Mouse (Mus musculus) large intestine, adult 2 months (tissue): ENCODE measurements around the gene Cfap97d1. TPM values are rescaled to one million over a fixed set of nuclear protein-coding genes. Genes with fewer than 3 reads are reported as not detected.
A peak's percentile ranks its signal among the peaks of the same experiment; 100 is the strongest.

Source experiments
- DNase-seq: peaks from one replicate; pipeline ENCODE4 v3.0.0-alpha.2; 2012; ENCODE audit warnings: low read depth, low spot score
- WGBS: fragments of 180-500 bp; shearing (Covaris S2); methylation state at CpG from one replicate; pipeline ENCODE4 v1.1.7; 2018; 5-methylcytosine and 5-hydroxymethylcytosine counted together
- polyA plus RNA-seq: library from polyadenylated mRNA; depleted of rRNA; stranded (reverse); fragments of >200 nt; gene quantifications from 2 replicates; pipeline ENCODE4 v1.2.3, GENCODE M21; 2012; rRNA removed

The Cfap97d1 gene
- not detected in 2 replicates for polyA plus RNA-seq

DNA sequence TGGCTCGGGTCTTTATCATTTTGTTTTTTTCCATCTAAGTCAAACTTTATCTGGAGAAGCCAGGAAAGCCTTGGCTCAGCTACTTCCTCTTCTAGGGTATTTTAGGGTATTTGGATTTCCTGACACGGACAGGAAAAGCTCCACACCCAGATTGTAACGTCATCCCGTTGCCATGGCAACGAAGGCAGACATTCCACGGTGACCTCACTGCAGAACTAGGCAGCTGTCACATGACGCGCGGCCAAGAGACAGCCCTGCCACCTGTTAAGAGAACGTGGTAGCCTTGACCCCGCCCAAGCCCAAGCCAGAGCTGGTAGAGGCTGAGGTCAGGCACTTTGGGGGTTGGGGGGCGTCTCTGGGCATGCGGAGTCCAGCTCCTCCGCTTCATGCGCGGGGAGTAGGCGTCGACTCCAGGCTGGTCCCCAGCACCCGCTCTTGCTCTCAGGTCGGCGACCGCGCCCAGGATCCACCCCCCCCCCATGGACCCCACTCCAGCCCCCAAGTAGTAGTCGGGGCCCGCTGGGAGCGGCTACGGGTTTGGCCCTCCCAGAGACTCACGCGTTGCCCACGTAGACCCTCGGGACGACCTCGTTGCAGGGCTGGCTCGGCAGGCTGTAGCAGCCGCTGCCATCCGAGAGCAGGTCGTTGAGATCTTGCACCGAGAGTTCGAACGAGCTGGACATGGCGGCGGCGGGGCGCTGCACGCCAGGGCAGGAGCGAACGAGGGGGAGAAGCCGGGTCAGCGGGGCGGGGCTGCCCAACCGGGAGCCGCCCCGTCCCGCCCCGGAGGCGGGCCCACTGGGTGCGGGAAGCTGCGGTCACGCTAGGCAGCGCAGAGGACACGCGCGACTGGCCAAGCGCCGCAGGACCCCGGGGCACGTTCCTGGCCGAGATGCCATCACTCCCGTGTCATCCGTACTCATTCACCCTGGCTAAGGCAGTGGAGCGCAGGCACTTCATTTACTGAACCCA, at the start of gene Cfap97d1:
Cfap97d1 (plus strand) TSS at position 226 of the 972 bp plus-strand sequence.
- under 1% methylated on average over 71 of the region's 71 CpGs for WGBS
- DNase-seq = peak; percentile 90

DNA sequence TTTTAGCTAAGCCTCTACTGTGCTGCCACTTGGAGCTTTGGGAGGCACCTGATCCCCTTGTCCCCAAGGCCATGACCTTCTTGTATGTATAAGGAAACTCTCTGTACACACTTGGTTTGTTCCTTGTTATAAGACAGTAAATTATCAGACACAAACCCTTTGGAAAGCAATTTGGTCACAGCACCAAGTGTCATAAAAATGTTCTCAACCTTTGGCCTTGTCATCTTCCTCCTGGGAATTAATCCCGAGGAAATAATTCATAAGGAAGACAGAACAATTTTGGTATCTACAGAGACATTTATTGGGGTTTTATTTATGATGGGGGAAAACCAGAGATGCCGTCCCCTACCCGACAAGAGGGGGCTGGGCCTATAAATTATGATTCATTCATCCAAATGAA, 48.3 kb upstream of the Cfap97d1 start:
- 44% methylated on average over 3 of the region's 3 CpGs for WGBS
- DNase-seq = no peak

- DNase-seq = peak; percentile 14
- 37% methylated on average over 7 of the region's 7 CpGs for WGBS
Measured at GRCm38 (mm10) chr11:101936421-101936820, 47.7 kb upstream of the Cfap97d1 start.

DNA sequence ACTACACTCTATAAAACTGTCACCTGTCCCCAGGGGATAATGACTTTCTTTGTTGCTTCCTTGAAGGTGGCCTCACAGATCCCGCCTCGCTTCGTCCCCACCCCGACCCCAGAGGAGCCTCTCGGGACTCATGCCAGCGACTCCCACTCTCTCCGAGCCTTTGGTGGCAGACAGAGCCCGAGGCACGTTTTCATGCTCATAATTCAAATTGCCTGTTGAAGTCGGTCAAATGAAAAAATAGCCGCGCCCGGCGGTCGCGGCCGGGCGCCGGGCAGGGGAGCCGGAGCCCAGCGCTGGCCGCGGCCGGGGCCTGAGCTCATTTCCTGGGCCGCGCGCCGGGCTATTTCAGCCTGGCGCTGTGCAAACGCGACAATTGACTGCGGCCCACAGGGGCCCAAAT, 47.0 kb upstream of the Cfap97d1 start:
- 2% methylated on average over 32 of the region's 32 CpGs for WGBS
- DNase-seq = no peak

DNA sequence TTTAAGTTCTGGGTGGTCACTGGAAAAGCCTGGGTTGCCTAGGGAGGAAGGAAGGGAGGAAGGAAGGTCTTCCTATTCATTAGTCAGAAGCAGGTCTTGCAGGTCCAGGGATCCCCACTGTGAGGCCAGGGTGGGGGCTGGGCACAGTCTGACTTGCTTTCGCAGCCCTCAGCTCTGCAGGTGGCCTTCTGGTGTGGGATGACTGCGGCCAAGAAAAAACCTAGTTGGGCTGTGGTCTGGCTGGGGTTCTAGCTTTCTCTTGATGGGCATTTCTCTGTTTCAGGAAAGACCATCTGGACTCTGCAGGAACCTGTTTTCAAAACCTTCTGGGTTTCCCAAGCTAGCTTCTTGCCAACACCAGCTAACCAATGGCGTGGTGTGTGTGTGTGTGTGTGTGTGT, 41.0 kb upstream of the Cfap97d1 start:
- no peak for DNase-seq
- WGBS = 61% methylated on average over 3 of the region's 3 CpGs

DNA sequence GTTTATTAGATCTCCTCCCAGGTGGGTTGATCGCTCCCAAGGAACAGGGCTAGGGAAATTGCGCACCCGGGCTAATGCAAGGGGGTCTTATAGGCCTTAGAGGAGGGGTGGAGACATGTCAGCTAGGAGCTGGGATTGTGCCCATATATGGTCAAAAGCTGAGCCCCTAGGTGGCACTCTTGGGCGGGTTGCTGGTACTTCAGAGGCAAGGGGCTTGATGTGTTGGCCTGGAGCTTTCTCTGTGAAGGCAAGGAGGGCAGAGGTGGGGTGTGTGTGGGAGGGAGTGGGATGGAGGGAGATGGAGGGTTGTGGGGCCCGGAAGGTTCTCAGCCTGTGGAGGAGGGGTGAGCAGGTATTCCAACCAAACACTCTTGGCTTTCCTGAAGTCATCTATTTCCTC, 37.6 kb upstream of the Cfap97d1 start:
- no peak for DNase-seq
- WGBS = 45% methylated on average over 5 of the region's 5 CpGs

GRCm38 (mm10) chr11:101950021-101950420, 34.1 kb upstream of the Cfap97d1 start:
- 75% methylated on average over 5 of the region's 5 CpGs for WGBS
- no peak for DNase-seq

GRCm38 (mm10) chr11:101952541-101953341, 31.3 kb upstream of the Cfap97d1 start:
- WGBS = 34% methylated on average over 24 of the region's 24 CpGs
- no peak for DNase-seq

GRCm38 (mm10) chr11:101953441-101953840, 30.6 kb upstream of the Cfap97d1 start:
- no peak for DNase-seq
- 42% methylated on average over 4 of the region's 4 CpGs for WGBS

DNA sequence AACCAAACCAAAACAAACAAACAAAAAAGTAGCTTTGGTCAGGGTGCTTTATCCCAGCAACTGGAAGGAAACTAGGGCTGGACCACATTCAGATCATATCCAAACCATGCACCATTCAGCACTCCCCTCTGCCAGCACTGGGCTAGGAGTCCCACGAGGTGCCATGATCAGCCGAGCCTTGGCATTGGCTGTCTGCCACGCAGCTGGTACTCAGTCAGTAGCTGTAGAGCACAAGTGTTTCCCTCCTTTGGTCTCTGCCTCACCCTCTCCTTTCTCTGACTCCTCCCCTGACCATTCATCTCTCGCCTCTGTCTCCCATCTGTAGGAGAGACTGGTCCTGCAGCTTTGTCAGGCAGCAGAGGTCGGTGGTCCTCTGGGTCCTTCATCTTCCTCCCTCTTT, 26.6 kb upstream of the Cfap97d1 start:
- 38% methylated on average over 5 of the region's 5 CpGs for WGBS
- DNase-seq = no peak

DNA sequence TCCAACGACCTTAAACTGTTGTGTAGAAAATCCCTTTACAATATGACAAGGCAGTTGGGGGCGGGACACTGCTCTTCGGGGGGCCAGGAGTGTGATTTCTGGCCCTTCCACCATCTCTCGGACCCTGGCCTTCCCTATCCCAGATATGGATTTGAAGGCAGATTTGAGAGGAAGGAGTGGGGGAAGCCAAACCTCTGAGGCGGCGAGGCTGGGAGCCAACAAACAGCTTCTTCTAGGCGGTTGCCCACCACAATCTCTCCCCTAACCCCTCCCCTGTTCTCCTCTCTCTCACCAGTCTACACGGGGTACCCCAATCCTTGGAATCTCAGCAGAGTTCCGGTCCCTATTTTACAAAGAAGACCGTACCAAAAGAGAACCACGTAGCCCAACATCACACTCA, 21.0 kb upstream of the Cfap97d1 start:
- no peak for DNase-seq
- WGBS = 8% methylated on average over 11 of the region's 11 CpGs

GRCm38 (mm10) chr11:101963473-101964291, 20.4 kb upstream of the Cfap97d1 start:
- no peak for DNase-seq
- WGBS = under 1% methylated on average over 78 of the region's 78 CpGs

GRCm38 (mm10) chr11:101964647-101965046, 19.4 kb upstream of the Cfap97d1 start:
- 12% methylated on average over 8 of the region's 8 CpGs for WGBS
- DNase-seq = no peak

GRCm38 (mm10) chr11:101965553-101965952, 18.5 kb upstream of the Cfap97d1 start:
- no peak for DNase-seq
- 15% methylated on average over 2 of the region's 2 CpGs for WGBS

DNA sequence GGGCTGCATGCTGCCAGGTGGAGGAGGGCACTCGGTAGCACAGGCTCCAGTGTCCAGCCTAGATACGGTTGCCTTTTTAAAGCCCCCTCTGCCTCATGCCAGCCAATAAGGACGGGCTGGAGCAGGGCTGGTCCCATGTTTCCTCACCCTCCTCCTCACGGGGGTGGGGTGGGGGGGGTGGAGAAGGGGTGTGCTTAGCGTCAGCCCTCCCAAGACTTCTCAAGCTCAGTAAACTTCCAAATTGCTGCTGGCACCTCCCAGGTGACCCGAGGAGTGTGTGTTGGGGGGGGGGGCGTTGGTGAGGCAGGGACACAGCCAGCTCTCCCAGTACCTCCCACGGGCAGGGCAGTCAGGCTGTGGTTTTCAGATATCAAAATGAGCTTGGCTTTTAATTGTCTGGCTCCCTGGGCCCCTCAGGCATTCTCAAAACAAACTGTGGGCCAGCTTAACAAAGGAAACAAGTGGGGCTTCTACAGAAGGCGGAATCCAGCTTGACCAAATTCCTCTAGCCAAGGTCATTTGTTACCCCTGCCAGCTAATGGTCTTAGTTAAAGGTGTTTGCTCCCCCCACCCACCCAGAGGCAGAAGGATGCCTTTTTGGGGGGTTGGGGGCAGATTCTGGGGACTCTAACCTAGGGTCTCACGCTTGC, 17.0 kb upstream of the Cfap97d1 start, which contains the start of gene Sost:
Sost (minus strand) TSS at position 51 of the 650 bp plus-strand sequence.
- DNase-seq = no peak
- 48% methylated on average over 10 of the region's 10 CpGs for WGBS

- WGBS = 51% methylated on average over 7 of the region's 7 CpGs
- no peak for DNase-seq
Measured at GRCm38 (mm10) chr11:101968311-101968710, 15.8 kb upstream of the Cfap97d1 start.

DNA sequence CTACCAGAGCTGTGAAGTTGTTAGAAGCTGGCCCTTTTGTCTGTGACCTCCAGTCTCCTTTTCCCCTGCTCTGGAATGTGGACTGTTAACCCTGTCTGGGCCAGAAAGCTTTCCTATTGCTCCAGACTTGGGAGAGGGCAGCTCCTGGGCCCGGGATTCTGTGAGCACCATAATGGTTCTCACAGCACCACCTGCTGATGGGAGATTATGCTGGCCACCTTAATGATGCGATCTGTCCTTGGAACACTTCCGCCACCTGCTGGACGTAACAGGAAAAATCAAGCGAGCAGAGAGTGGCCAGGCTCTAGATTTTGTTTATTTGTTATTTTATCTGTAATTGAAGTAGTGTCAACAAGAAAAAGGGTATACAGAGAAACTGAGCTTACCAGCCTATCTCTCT, 15.3 kb upstream of the Cfap97d1 start:
- WGBS = 0% methylated on average over 5 of the region's 5 CpGs
- peak; percentile 69 for DNase-seq

DNA sequence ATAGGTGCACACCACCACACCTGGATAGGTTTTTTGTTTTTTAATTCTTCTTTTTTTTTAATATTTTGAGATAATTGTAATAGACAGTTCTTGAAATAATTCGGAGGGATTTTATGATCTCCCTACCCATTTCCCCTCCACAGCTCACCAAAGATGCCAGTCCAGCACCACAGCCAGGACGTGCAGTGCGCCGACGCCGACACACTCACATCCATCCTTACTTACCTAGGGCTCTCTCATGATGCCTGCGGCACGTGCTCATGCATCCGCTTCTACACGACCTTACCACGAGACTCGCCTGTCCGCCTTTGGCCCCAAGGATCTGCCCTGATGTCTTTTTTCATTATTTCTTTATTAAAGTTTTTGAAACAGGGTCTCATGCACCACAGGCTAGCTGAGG, 14.2 kb upstream of the Cfap97d1 start:
- WGBS = 83% methylated on average over 13 of the region's 13 CpGs
- DNase-seq = no peak

DNA sequence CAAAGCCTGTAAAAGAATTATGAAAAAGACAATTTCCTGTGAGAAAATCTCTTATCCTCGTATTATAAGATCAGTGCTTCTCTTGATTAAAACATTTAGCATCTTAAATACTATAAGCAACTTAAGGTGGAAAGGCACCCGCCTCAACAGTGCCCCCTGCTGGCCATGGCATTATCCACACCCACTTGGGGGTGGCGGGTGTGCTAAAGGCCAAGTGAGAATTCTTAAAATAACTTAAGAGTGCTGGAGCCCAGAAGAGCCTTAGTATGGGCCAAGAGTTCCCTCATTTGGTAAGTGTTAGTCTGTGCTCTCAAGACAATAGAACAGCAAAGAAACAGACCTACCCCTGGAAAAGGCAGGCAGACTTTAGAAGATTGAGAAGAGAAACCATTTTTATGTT, 12.7 kb upstream of the Cfap97d1 start:
- DNase-seq = no peak
- WGBS = 32% methylated on average over 3 of the region's 3 CpGs
